Mouse (Mus musculus): ENCODE data around the gene Resf1.
A peak's percentile ranks its signal among the peaks of the same experiment; 100 is the strongest.
"Not testable (repeated sequence)": the region's sequence is repeated elsewhere in the genome, so short reads cannot be mapped to it uniquely, and the experiment has no call there.

GRCm38 (mm10) chr6:149355799-149356198 lies 46.6 kb downstream of the Resf1 start:
- TF ChIP-seq CTCF (IDR thresholded peaks at IDR 0.05; ENCODE audit: low read depth): not testable (repeated sequence)
- peak; percentile 45 for TF ChIP-seq EP300 (IDR thresholded peaks at IDR 0.05; ENCODE audit: low read depth)
